Mouse (Mus musculus) hematopoietic stem cell, adult 5-6 weeks (primary cell): ENCODE results near the gene B3gat2. TPM values are rescaled to one million over a fixed set of nuclear protein-coding genes. Genes with fewer than 3 reads are reported as not detected.

Experiments
- ATAC-seq, 2 experiments: fragments of 125-278 bp in 1 of 2; replicated peaks in 1 of 2; 2 replicates each; pipeline ENCODE4 v1.8.0; 2016 to 2017; ENCODE audit warnings: inconsistent platforms in 2 of 2, mild to moderate bottlenecking in 2 of 2, moderate number of reproducible peaks in 2 of 2, low read depth in 1 of 2, moderate TSS enrichment in 1 of 2; ENCODE audit not compliant: low FRiP score in 2 of 2, poor library complexity in 2 of 2, severe bottlenecking in 2 of 2, insufficient read depth in 1 of 2, low TSS enrichment in 1 of 2
- total RNA-seq: library from RNA; stranded (forward); fragments of 172-1452, 232-1000 nt; gene quantifications from 2 replicates; pipeline ENCODE4 v1.2.3, GENCODE M21; 2017

B3gat2 gene
- total RNA-seq, 1 experiment from 2014 or later: not detected

DNA sequence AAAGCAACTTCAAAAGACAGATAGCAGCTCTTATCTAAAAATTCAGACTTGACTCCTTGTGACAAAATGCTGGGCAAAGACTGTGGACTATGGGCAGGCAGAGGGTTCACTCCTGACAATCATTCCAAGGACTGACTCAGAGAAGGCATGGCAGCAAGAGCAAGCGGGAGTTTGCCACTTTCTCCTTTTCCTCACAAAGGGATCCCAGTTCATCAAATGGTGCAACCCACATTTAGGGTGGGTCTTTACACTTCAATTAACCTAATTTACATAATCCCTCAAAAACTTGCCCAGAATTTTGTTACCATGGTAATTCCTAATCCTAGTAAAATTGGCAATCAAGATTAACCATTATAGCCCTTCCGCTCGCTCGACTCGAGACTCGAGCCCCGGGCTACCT, 123.4 kb downstream of the B3gat2 start:
- no peak for ATAC-seq

DNA sequence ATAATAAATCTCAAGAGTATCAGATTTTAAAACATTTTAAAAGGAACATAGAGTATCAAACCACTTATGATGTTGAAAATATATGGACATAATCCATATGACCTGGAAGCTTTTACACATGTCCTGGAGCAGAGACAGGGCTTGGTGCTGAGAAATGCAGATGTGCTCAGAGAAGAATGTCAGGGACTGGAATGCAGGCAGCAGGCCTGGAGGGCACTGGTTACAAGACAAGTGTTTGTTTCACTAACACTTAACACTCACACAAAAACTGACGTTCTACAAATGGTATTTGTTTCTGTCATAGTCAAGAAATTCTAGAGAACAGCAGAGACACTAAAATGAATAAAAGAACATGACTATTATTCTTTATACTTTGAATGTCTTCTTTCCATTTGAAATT, 130.5 kb downstream of the B3gat2 start:
- no peak for ATAC-seq

Other genes starting within 250 kb of the B3gat2 start
- 38.5 and 47.2 TPM in 2 replicates for gene Smap1, start 160.6 kb downstream of the B3gat2 start, total RNA-seq
- 14.3 and 25.1 TPM in 2 replicates for gene Sdhaf4, start 243.9 kb downstream of the B3gat2 start, total RNA-seq